Mouse (Mus musculus): ENCODE measurements at regions not wholly inside any gene's neighbourhood (a gene's known extent, or its start where the extent isn't known, plus 50 kb on each side); places are given as distances from the start of the nearest gene placed in this dataset.

- Histone ChIP-seq H3K4me3 (no peak overlapping the region), H3K4me2 (no peak overlapping the region), H3K9me3 (replicated peaks) (no peaks in the 10 kb centered on the region), H3K9ac (no peak overlapping the region), H3K36me3 (no peaks in the 10 kb centered on the region), H3K4me1 (replicated peaks) (no peaks in the 10 kb centered on the region), H3K27ac (ENCODE audit: poor library complexity, severe bottlenecking) (no peak overlapping the region), H3K27me3 (replicated peaks) (no peaks in the 10 kb centered on the region; the same call in 1 of the 2 replicates)
- no peak for ATAC-seq (ENCODE audit: insufficient number of reproducible peaks, low FRiP score)
- 65% methylated on average over 8 of the region's 8 CpGs for WGBS
Observed at GRCm38 (mm10) chr19:59738541-59738940, 204.9 kb downstream of the Rab11fip2 start.

- no peaks in the 10 kb centered on the region for H3K4me1 ChIP-seq (replicated peaks)
- 24% methylated on average over 3 of the region's 3 CpGs for WGBS
- H3K9ac ChIP-seq: no peak overlapping the region
- no peaks in the 10 kb centered on the region for H3K9me3 ChIP-seq (replicated peaks)
- H3K27ac ChIP-seq (ENCODE audit: poor library complexity, severe bottlenecking): no peak overlapping the region
- ATAC-seq (ENCODE audit: insufficient number of reproducible peaks, low FRiP score): no peak
- H3K36me3 ChIP-seq: no peaks in the 10 kb centered on the region
- no peak overlapping the region for H3K4me2 ChIP-seq
- H3K27me3 ChIP-seq (replicated peaks): no peaks in the 10 kb centered on the region
- H3K4me3 ChIP-seq: no peak overlapping the region
Observed at GRCm38 (mm10) chr19:59742946-59743345, 200.5 kb downstream of the Rab11fip2 start.

GRCm38 (mm10) chr19:59761218-59761617 lies 182.2 kb downstream of the Rab11fip2 start:
- H3K4me3 ChIP-seq: no peak overlapping the region
- no peaks in the 10 kb centered on the region for H3K9me3 ChIP-seq (replicated peaks)
- WGBS: 66% methylated on average over 3 of the region's 3 CpGs
- H3K27me3 ChIP-seq (replicated peaks): no peaks in the 10 kb centered on the region
- no peaks in the 10 kb centered on the region for H3K4me1 ChIP-seq (replicated peaks)
- H3K36me3 ChIP-seq: no peaks in the 10 kb centered on the region
- no peak overlapping the region for H3K9ac ChIP-seq
- no peak overlapping the region for H3K4me2 ChIP-seq
- H3K27ac ChIP-seq (ENCODE audit: poor library complexity, severe bottlenecking): no peak overlapping the region
- ATAC-seq (ENCODE audit: insufficient number of reproducible peaks, low FRiP score): no peak

- H3K4me2 ChIP-seq: no peak overlapping the region
- no peak for ATAC-seq (ENCODE audit: insufficient number of reproducible peaks, low FRiP score)
- H3K27ac ChIP-seq (ENCODE audit: poor library complexity, severe bottlenecking): no peak overlapping the region
- H3K4me1 ChIP-seq (replicated peaks): no peaks in the 10 kb centered on the region
- WGBS: 63% methylated on average over 9 of the region's 9 CpGs
- no peaks in the 10 kb centered on the region for H3K36me3 ChIP-seq
- no peaks in the 10 kb centered on the region for H3K27me3 ChIP-seq (replicated peaks)
- H3K9ac ChIP-seq: no peak overlapping the region
- H3K4me3 ChIP-seq: no peak overlapping the region
- no peaks in the 10 kb centered on the region for H3K9me3 ChIP-seq (replicated peaks)
Observed at GRCm38 (mm10) chr19:59784401-59785046, 158.9 kb downstream of the Rab11fip2 start.

GRCm38 (mm10) chr19:59831304-59831703 lies 112.2 kb downstream of the Rab11fip2 start:
- WGBS: 71% methylated on average over 4 of the region's 4 CpGs
- no peaks in the 10 kb centered on the region for H3K4me1 ChIP-seq (replicated peaks)
- no peak overlapping the region for H3K27ac ChIP-seq (ENCODE audit: poor library complexity, severe bottlenecking)
- ATAC-seq (ENCODE audit: insufficient number of reproducible peaks, low FRiP score): no peak
- H3K27me3 ChIP-seq (replicated peaks): no peaks in the 10 kb centered on the region
- no peak overlapping the region for H3K9ac ChIP-seq
- H3K4me3 ChIP-seq: no peak overlapping the region
- H3K36me3 ChIP-seq: no peaks in the 10 kb centered on the region
- no peak overlapping the region for H3K4me2 ChIP-seq
- no peaks in the 10 kb centered on the region for H3K9me3 ChIP-seq (replicated peaks)

GRCm38 (mm10) chr19:59837138-59837537 lies 106.3 kb downstream of the Rab11fip2 start:
- no peak for ATAC-seq (ENCODE audit: insufficient number of reproducible peaks, low FRiP score)
- Histone ChIP-seq H3K4me1 (replicated peaks) (no peaks in the 10 kb centered on the region), H3K9ac (no peak overlapping the region), H3K9me3 (replicated peaks) (no peaks in the 10 kb centered on the region), H3K27me3 (replicated peaks) (no peaks in the 10 kb centered on the region), H3K4me2 (no peak overlapping the region), H3K36me3 (no peaks in the 10 kb centered on the region), H3K4me3 (no peak overlapping the region), H3K27ac (ENCODE audit: poor library complexity, severe bottlenecking) (no peak overlapping the region)
- 72% methylated on average over 4 of the region's 4 CpGs for WGBS

- WGBS: 52% methylated on average over 6 of the region's 6 CpGs
Observed at GRCm38 (mm10) chr19:59837628-59838027, 105.8 kb downstream of the Rab11fip2 start.

GRCm38 (mm10) chr19:59844270-59844669 lies 99.2 kb downstream of the Rab11fip2 start:
- 72% methylated on average over 3 of the region's 3 CpGs for WGBS
- Histone ChIP-seq H3K36me3 (no peaks in the 10 kb centered on the region), H3K4me1 (replicated peaks) (no peaks in the 10 kb centered on the region), H3K4me2 (no peak overlapping the region), H3K4me3 (no peak overlapping the region), H3K27me3 (replicated peaks) (no peaks in the 10 kb centered on the region), H3K27ac (ENCODE audit: poor library complexity, severe bottlenecking) (no peak overlapping the region), H3K9me3 (replicated peaks) (no peaks in the 10 kb centered on the region), H3K9ac (no peak overlapping the region)
- no peak for ATAC-seq (ENCODE audit: insufficient number of reproducible peaks, low FRiP score)

More at GRCm38 (mm10) chr19:59837628-59838027, 105.8 kb downstream of the Rab11fip2 start:
- Histone ChIP-seq H3K9ac (no peak overlapping the region), H3K9me3 (replicated peaks) (no peaks in the 10 kb centered on the region), H3K4me1 (replicated peaks) (no peaks in the 10 kb centered on the region), H3K27ac (ENCODE audit: poor library complexity, severe bottlenecking) (no peak overlapping the region), H3K36me3 (no peaks in the 10 kb centered on the region), H3K4me2 (no peak overlapping the region), H3K27me3 (replicated peaks) (no peaks in the 10 kb centered on the region), H3K4me3 (no peak overlapping the region)
- ATAC-seq (ENCODE audit: insufficient number of reproducible peaks, low FRiP score): no peak

GRCm38 (mm10) chr19:59846807-59847206 lies 96.6 kb downstream of the Rab11fip2 start:
- no peak for ATAC-seq (ENCODE audit: insufficient number of reproducible peaks, low FRiP score)
- Histone ChIP-seq H3K9me3 (replicated peaks) (no peaks in the 10 kb centered on the region), H3K27ac (ENCODE audit: poor library complexity, severe bottlenecking) (no peak overlapping the region), H3K4me2 (no peak overlapping the region), H3K27me3 (replicated peaks) (no peaks in the 10 kb centered on the region), H3K36me3 (no peaks in the 10 kb centered on the region), H3K4me3 (no peak overlapping the region), H3K4me1 (replicated peaks) (no peaks in the 10 kb centered on the region), H3K9ac (no peak overlapping the region)
- WGBS: 84% methylated on average over 1 of the region's 1 CpGs

- WGBS: 43% methylated on average over 5 of the region's 5 CpGs
- no peak for ATAC-seq (ENCODE audit: insufficient number of reproducible peaks, low FRiP score)
- Histone ChIP-seq H3K4me2 (no peak overlapping the region), H3K9me3 (replicated peaks) (no peaks in the 10 kb centered on the region), H3K36me3 (no peaks in the 10 kb centered on the region), H3K4me1 (replicated peaks) (no peaks in the 10 kb centered on the region), H3K4me3 (no peak overlapping the region), H3K27me3 (replicated peaks) (no peaks in the 10 kb centered on the region), H3K9ac (no peak overlapping the region), H3K27ac (ENCODE audit: poor library complexity, severe bottlenecking) (no peak overlapping the region)
Observed at GRCm38 (mm10) chr19:59850696-59851095, 92.8 kb downstream of the Rab11fip2 start.

GRCm38 (mm10) chr19:59852011-59852738 lies 91.3 kb downstream of the Rab11fip2 start:
- H3K27ac ChIP-seq (ENCODE audit: poor library complexity, severe bottlenecking): no peak overlapping the region
- WGBS: 73% methylated on average over 1 of the region's 1 CpGs

More at GRCm38 (mm10) chr19:59852011-59852738, 91.3 kb downstream of the Rab11fip2 start:
- no peak for ATAC-seq (ENCODE audit: insufficient number of reproducible peaks, low FRiP score)
- H3K4me1 ChIP-seq (replicated peaks): no peaks in the 10 kb centered on the region
- no peaks in the 10 kb centered on the region for H3K36me3 ChIP-seq
- no peaks in the 10 kb centered on the region for H3K9me3 ChIP-seq (replicated peaks)
- no peak overlapping the region for H3K4me2 ChIP-seq
- H3K27me3 ChIP-seq (replicated peaks): no peaks in the 10 kb centered on the region
- H3K4me3 ChIP-seq: no peak overlapping the region
- H3K9ac ChIP-seq: no peak overlapping the region

Measured in heart, embryonic 12.5 days (tissue).